Mouse (Mus musculus) pancreas, adult 10 weeks (tissue): ENCODE measurements around the gene Parp11. TPM values are rescaled to one million over a fixed set of nuclear protein-coding genes. Genes with fewer than 3 reads are reported as not detected.

Source experiments
- polyA plus RNA-seq: library from polyadenylated mRNA; stranded (reverse); fragments of 350-450 nt; fragmentation: Illumina TruSeq; extraction: RNeasy Lipid Tissue Mini Kit (QIAGEN cat#74804); gene quantifications from one replicate; pipeline ENCODE4 v1.2.3, GENCODE M21; 2015; ENCODE audit warnings: low read depth, low replicate concordance; ENCODE audit not compliant: insufficient read depth

The Parp11 gene
- 3.8 TPM for polyA plus RNA-seq

GRCm38 (mm10) chr6:127446436-127446890 lies at the start of gene Parp11:
Gene Parp11 (plus strand): TSS chr6:127446840.

Other genes starting within 250 kb of the Parp11 start
- gene Cracr2a, start 114.5 kb downstream of the Parp11 start, polyA plus RNA-seq, result 1.6 TPM